Mouse (Mus musculus): ENCODE measurements around the gene Rab5if.

GRCm38 (mm10) chr2:156916419-156917125, 53.6 kb downstream of the Rab5if start:
- TF ChIP-seq GATA1 (IDR thresholded peaks at IDR 0.05; ENCODE audit: low read length) (no peak), TAL1 (IDR thresholded peaks at IDR 0.05; ENCODE audit: low read length) (no peak)

All from erythroblast, embryonic 14.5 days (primary cell).